Comparison of ENCODE assay signal across 9 mouse cellular contexts in the genomic region with DNA sequence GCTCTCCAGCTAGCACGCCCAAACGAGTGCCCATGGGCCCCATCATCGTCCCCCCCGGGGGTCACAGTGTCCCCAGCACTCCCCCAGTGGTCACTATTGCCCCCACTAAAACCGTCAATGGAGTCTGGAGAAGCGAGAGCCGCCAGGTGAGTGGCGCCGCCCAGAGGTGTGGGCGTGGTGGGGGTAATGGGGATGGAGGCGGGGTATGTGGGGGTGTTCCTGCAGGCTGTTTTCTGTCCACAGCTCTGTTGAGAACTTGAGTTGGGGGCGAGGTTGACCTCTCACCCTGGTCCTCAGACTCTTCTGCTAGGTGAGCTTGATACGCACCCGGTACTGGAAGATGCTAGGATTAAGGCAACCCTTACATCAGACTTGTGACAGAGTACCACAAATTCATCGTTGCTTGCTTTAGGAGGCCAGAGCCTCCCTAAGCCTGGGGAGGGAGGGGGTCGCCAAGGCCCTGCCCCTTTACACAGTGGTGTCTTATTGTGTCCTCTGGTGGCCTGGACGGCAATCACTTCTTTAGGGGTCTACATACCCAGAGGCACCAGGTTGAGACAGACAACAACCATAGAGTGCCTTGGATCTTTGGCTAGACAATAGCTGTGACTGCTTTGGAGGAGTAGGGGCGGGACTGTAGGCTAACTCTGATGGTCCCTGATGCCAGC. TPM values are rescaled to one million over a fixed set of nuclear protein-coding genes. Genes with fewer than 3 reads are reported as not detected.
DNase-seq lines count a peak whose midpoint lies in the region; ATAC-seq and TF ChIP-seq lines count a peak whose summit lies in the region.
"Had no signal": no experiment of that assay in that cellular context is flagged by ENCODE, and none has a peak within 500 bp of the region (broad histone marks: within the 10 kb centered on the region; RNA-seq: fewer than 3 reads in every experiment).

No protein-coding gene starts in this region.

- no peak for TF ChIP-seq POLR2A in heart, adult 2 months (IDR thresholded peaks at IDR 0.05; ENCODE audit: insufficient read depth, low read depth, low read length)
- no peak for TF ChIP-seq POLR2A in cerebellum, adult 2 months (IDR thresholded peaks at IDR 0.05; ENCODE audit: borderline replicate concordance, insufficient read depth, low read length)

- no peak for TF ChIP-seq CTCF in heart, adult 2 months (IDR thresholded peaks at IDR 0.05)
- TF ChIP-seq CTCF in C2C12 (IDR thresholded peaks at IDR 0.05; ENCODE audit: control insufficient read depth, insufficient read depth, insufficient read length), result no peak
- TF ChIP-seq CTCF in cerebellum, adult 2 months (IDR thresholded peaks at IDR 0.05; ENCODE audit: borderline replicate concordance, insufficient read depth, low read depth, low read length), result no peak

- peak; percentile 2 for ATAC-seq in forebrain, embryonic 15.5 days (replicated peaks)
- no peak for ATAC-seq in liver, embryonic 12.5 days

- no peak overlapping the region for H3K4me3 ChIP-seq in heart, adult 2 months
- no peak overlapping the region for H3K4me3 ChIP-seq in C2C12 (ENCODE audit: insufficient read depth, poor library complexity, severe bottlenecking)
- H3K4me3 ChIP-seq in forebrain, embryonic 15.5 days, result no peak overlapping the region
- no peak overlapping the region for H3K4me3 ChIP-seq in liver, embryonic 12.5 days
- no peak overlapping the region for H3K4me3 ChIP-seq in cerebellum, adult 2 months (replicated peaks; ENCODE audit: insufficient read depth, low read depth, low read length)

- intact Hi-C loops in heart, adult 2 months (cut with DNase I), result loop anchor here (2.0 kb wide), 1 partner anchor 20 kb away; no protein-coding TSS in a partner anchor

- H3K27ac ChIP-seq in heart, adult 2 months, result peak overlapping the region; percentile 73
- H3K27ac ChIP-seq in forebrain, embryonic 15.5 days (replicated peaks), result peak overlapping the region; percentile 81
- H3K27ac ChIP-seq in liver, embryonic 12.5 days, result peak overlapping the region; percentile 68
- no peak overlapping the region for H3K27ac ChIP-seq in cerebellum, adult 2 months (ENCODE audit: insufficient read depth, low read length)

- WGBS in heart, adult 2 months, result 89% methylated on average over 18 of the region's 18 CpGs
- WGBS in forebrain, embryonic 15.5 days, result 66% methylated on average over 18 of the region's 18 CpGs
- WGBS in liver, embryonic 12.5 days (ENCODE audit: insufficient replicate concordance), result 80% methylated on average over 18 of the region's 18 CpGs
- 81% methylated on average over 18 of the region's 18 CpGs for WGBS in cerebellum, adult 2 months

- no peaks in the 10 kb centered on the region for H3K79me3 ChIP-seq in C2C12 (ENCODE audit: low read depth)

- no peaks in the 10 kb centered on the region for H3K9me3 ChIP-seq in forebrain, embryonic 15.5 days
- no peaks in the 10 kb centered on the region for H3K9me3 ChIP-seq in liver, embryonic 12.5 days (replicated peaks)

- H3K27me3 ChIP-seq in heart, adult 2 months (ENCODE audit: control insufficient read depth, insufficient read depth, low read length), result no peaks in the 10 kb centered on the region
- no peaks in the 10 kb centered on the region for H3K27me3 ChIP-seq in C2C12 (ENCODE audit: control insufficient read depth, insufficient read depth, insufficient read length)
- no peaks in the 10 kb centered on the region for H3K27me3 ChIP-seq in forebrain, embryonic 15.5 days
- no peaks in the 10 kb centered on the region for H3K27me3 ChIP-seq in liver, embryonic 12.5 days (replicated peaks)
- H3K27me3 ChIP-seq in cerebellum, adult 2 months (ENCODE audit: control insufficient read depth, insufficient read depth, low read length), result no peaks in the 10 kb centered on the region

- no peak for DNase-seq in heart, adult 2 months
- no peak for DNase-seq in heart, adult 8-10 months (ENCODE audit: low spot score)
- no peak for DNase-seq in frontal cortex, postnatal 36 days (ENCODE audit: low spot score in 2 of 2)
- no peak for DNase-seq in cerebellum, adult 2 months
- no peak for DNase-seq in thymus, postnatal 10 days (ENCODE audit: low spot score in 2 of 2)
- DNase-seq: adrenal gland, postnatal 14 days had no signal

- H3ac ChIP-seq in C2C12 (ENCODE audit: control insufficient read depth, insufficient read length, low read depth), result peak overlapping the region; percentile 46

- H3K4me1 ChIP-seq in heart, adult 2 months (ENCODE audit: control insufficient read depth, insufficient read depth, low read length), result peaks cover 16% of the 10 kb centered on the region
- peaks cover 93% of the 10 kb centered on the region for H3K4me1 ChIP-seq in forebrain, embryonic 15.5 days
- H3K4me1 ChIP-seq in liver, embryonic 12.5 days, result peaks cover 79% of the 10 kb centered on the region
- H3K4me1 ChIP-seq in cerebellum, adult 2 months (ENCODE audit: control insufficient read depth, insufficient read depth, low read length), result peaks cover 90% of the 10 kb centered on the region

- no peak overlapping the region for H3K4me2 ChIP-seq in forebrain, embryonic 15.5 days (replicated peaks)
- no peak overlapping the region for H3K4me2 ChIP-seq in liver, embryonic 12.5 days

- peaks cover 2% of the 10 kb centered on the region; the same call in 1 of the 2 replicates for H3K36me3 ChIP-seq in heart, adult 2 months (ENCODE audit: control insufficient read depth, insufficient read depth, low read length)
- peaks cover 15% of the 10 kb centered on the region for H3K36me3 ChIP-seq in C2C12 (ENCODE audit: control insufficient read depth, insufficient read depth)
- H3K36me3 ChIP-seq in forebrain, embryonic 15.5 days, result peaks cover 10% of the 10 kb centered on the region
- peaks cover 99% of the 10 kb centered on the region for H3K36me3 ChIP-seq in liver, embryonic 12.5 days

- no peak overlapping the region for H3K9ac ChIP-seq in heart, adult 2 months (ENCODE audit: low read depth, low read length)
- H3K9ac ChIP-seq in forebrain, embryonic 15.5 days (replicated peaks), result 0 out of 2 replicates have a peak overlapping the region, but pooled peaks have one; percentile 0
- H3K9ac ChIP-seq in liver, embryonic 12.5 days, result peak overlapping the region; percentile 22; the same call in 1 of the 2 replicates

- H3K79me2 ChIP-seq in heart, adult 2 months (replicated peaks; ENCODE audit: control insufficient read depth, insufficient read depth, low read length), result no peaks in the 10 kb centered on the region
- H3K79me2 ChIP-seq in C2C12 (ENCODE audit: control insufficient read depth, insufficient read depth), result peaks cover 26% of the 10 kb centered on the region

- TF ChIP-seq EP300 in heart, adult 2 months (IDR thresholded peaks at IDR 0.05; ENCODE audit: insufficient read depth, low read depth, low read length), result no peak

TF ChIP-seq in C2C12, 6 proteins besides CTCF, POLR2A, EP300 and RAD21:
- TF ChIP-seq CEBPB (IDR thresholded peaks at IDR 0.05; ENCODE audit: low read depth) (no peak), MAX (IDR thresholded peaks at IDR 0.05) (no peak), FOSL1 (IDR thresholded peaks at IDR 0.05; ENCODE audit: insufficient read depth, low read length, poor library complexity, severe bottlenecking) (no peak), USF1 (IDR thresholded peaks at IDR 0.05; ENCODE audit: low read depth) (no peak), MYOD1 (IDR thresholded peaks at IDR 0.05; ENCODE audit: control insufficient read depth, insufficient read length, low read depth) (no peak), MYOG (IDR thresholded peaks at IDR 0.05; ENCODE audit: control insufficient read depth, extremely low read depth, insufficient read length) (no peak)

RNA-seq across cellular contexts. Expression of a gene that starts 26.3 kb away (rescaled TPM):
- 1 to 10 TPM; 1.1 to 1.5 TPM for total RNA-seq in heart, adult 2 months (2021)
- 1.3 and 1.4 TPM in 2 replicates for polyA plus RNA-seq in heart, adult 2 months (2012; rRNA removed)
- 1 to 10 TPM in 3 of 4 experiments, under 1 TPM in 1; 0.98 to 1.7 (median 1.7) TPM for total RNA-seq in heart, adult 8-10 months (2022)
- polyA plus RNA-seq in C2C12 (2012; fragmentation: generic; extraction: Trizol), result 69.8 TPM
- polyA plus RNA-seq in forebrain, embryonic 15.5 days (2015; fragmentation: Nextera tagmentation; extraction: Ambion mirVana), result 27.1 and 34.2 TPM in 2 replicates
- 77.5 and 81.2 TPM in 2 replicates for polyA plus RNA-seq in liver, embryonic 12.5 days (2016; fragmentation: Nextera tagmentation; extraction: Ambion mirVana)
- polyA plus RNA-seq in cerebellum, adult 2 months (2012; rRNA removed), result 2.1 and 2.5 TPM in 2 replicates
